Mouse (Mus musculus) thymus, adult 2 months (tissue): ENCODE data around the gene Dennd6a. TPM values are rescaled to one million over a fixed set of nuclear protein-coding genes. Genes with fewer than 3 reads are reported as not detected.
A peak's percentile ranks its signal among the peaks of the same experiment; 100 is the strongest.

Experiments used
- DNase-seq: peaks from one replicate; pipeline ENCODE4 v3.0.0; 2021
- H3K27ac ChIP-seq: fragments of 200-500 bp; 2 replicates; pipeline ENCODE4 v1.5.1; 2012; ENCODE audit warnings: low read length, control low read depth; ENCODE audit not compliant: control insufficient read depth, insufficient read depth
- H3K27me3 ChIP-seq: fragments of 200-500 bp; 2 replicates; pipeline ENCODE4 v1.6.1; 2012; ENCODE audit warnings: mild to moderate bottlenecking, low read length, moderate library complexity, mixed read lengths; ENCODE audit not compliant: control insufficient read depth, insufficient read depth
- H3K36me3 ChIP-seq: fragments of 200-500 bp; 2 replicates; pipeline ENCODE4 v1.6.1; 2012; ENCODE audit warnings: mild to moderate bottlenecking, low read length, moderate library complexity; ENCODE audit not compliant: control insufficient read depth, insufficient read depth
- H3K4me1 ChIP-seq: fragments of 200-500 bp; replicated peaks from 2 replicates; pipeline ENCODE4 v1.6.1; 2012; ENCODE audit warnings: low read length; ENCODE audit not compliant: control insufficient read depth, insufficient read depth
- H3K4me3 ChIP-seq: fragments of 200-500 bp; 2 replicates; pipeline ENCODE4 v1.5.1; 2012; ENCODE audit warnings: mild to moderate bottlenecking, low read length, control low read depth, moderate library complexity; ENCODE audit not compliant: control insufficient read depth, insufficient read depth
- CTCF ChIP-seq: fragments of 200-500 bp; IDR thresholded peaks from 2 replicates; pipeline ENCODE4 v1.5.1; 2012; ENCODE audit warnings: mild to moderate bottlenecking, control low read depth, low read length, moderate library complexity, borderline replicate concordance; ENCODE audit not compliant: control insufficient read depth, poor library complexity, insufficient read depth; ENCODE audit errors: extremely low read depth
- POLR2A ChIP-seq: fragments of 200-500 bp; IDR thresholded peaks from 2 replicates; pipeline ENCODE4 v1.6.1; 2012; ENCODE audit warnings: mild to moderate bottlenecking, low read length, control low read depth, moderate library complexity; ENCODE audit not compliant: control insufficient read depth, poor library complexity, insufficient read depth; ENCODE audit errors: extremely low read depth
- WGBS: fragments of 180-500 bp; shearing (Covaris S2); methylation state at CpG from one replicate; pipeline ENCODE4 v1.1.7; 2018; 5-methylcytosine and 5-hydroxymethylcytosine counted together
- polyA plus RNA-seq: library from polyadenylated mRNA; depleted of rRNA; stranded (reverse); fragments of >200 nt; gene quantifications from 2 replicates; pipeline ENCODE4 v1.2.3, GENCODE M21; 2012

Gene Dennd6a
- polyA plus RNA-seq, 1 experiment: 17.1 TPM

DNA sequence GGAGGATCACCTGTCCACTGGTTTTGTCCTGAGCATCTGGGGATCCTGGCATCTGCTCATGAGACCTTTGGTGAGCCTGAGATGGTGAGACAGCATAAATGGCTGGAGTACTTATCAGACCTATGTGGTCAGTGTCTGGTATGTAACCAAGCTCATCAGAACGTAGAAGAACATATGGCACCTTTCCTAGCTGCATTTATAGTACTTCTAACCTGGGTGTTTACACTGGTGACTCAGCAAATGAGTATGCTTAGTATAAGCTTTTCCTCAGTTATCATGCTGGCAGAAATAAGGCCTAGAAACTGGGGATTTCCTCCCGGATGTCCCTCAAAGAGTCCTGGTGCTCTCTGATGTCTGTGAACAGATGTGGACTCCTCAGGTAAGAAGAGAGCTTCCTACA, 11.4 kb upstream of the Dennd6a start:
- 94% methylated on average over 2 of the region's 2 CpGs for WGBS
- no peak for DNase-seq

DNA sequence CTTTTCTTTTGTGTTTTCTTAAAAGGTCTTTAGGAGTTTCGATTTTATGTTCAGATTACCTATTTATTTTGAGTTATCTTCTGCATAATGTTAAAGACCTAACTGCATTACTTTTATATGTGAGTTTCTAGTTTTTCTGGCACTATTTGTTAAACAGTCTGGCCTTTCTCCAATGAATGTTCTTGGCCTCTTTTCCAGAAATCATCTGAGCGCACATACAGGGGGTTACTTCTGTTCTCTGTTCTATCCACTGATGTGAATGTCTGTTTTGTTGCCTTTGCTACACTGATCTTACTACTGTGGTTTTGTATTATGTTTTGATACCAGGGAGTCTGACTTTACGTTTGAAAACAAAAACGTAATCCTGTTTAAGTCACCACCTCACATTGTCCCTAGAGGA, 3.8 kb upstream of the Dennd6a start:
- TF ChIP-seq CTCF: no peak
- TF ChIP-seq POLR2A: no peak
- Histone ChIP-seq H3K4me3 (no peak overlapping the region), H3K27ac (no peak overlapping the region), H3K27me3 (no peaks in the 10 kb centered on the region), H3K4me1 (peaks cover 5% of the 10 kb centered on the region), H3K36me3 (no peaks in the 10 kb centered on the region)
- WGBS: 96% methylated on average over 4 of the region's 4 CpGs
- DNase-seq: no peak

More for the DNA sequence above, 11.4 kb upstream of the Dennd6a start:
- H3K27me3 ChIP-seq: no peaks in the 10 kb centered on the region
- no peak overlapping the region for H3K27ac ChIP-seq
- no peaks in the 10 kb centered on the region for H3K4me1 ChIP-seq
- TF ChIP-seq CTCF (no peak), POLR2A (no peak)
- no peak overlapping the region for H3K4me3 ChIP-seq
- no peaks in the 10 kb centered on the region for H3K36me3 ChIP-seq

DNA sequence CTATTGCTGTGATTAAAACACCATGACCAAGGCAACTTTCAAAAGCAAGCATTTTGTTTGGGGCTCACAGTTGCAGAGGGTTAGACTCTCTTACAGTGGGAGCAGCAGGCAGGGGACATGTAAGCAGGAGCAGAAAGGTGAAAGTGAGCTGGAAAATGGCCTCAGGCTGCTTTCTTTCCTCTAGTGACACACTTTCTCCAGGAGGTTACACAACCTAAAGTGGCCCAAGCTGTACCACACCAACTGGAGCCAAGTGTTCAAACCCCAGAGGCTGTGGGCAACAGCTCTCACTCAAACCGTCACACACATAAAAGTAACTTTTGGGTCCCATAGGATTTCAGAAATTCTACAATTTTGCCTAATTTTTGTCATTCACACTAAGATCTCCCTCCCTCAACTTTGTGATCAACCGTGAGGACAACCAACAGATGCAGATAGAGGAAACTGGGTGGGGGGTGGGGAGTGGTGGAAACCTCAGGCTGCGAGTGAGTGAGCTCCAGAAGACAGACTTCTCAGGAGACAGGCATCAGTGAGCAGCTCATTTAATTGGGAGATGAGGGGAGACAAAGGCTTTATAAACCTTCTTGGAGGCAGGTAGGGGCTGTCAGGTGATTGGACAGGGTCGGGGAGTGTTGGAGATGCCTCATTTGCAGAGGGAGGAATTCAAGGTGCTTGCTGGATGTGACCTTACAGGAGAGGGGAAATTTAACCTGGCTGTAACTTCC, 1.5 kb upstream of the Dennd6a start:
- no peaks in the 10 kb centered on the region for H3K36me3 ChIP-seq
- 27% methylated on average over 4 of the region's 4 CpGs for WGBS
- no peaks in the 10 kb centered on the region for H3K27me3 ChIP-seq
- no peak overlapping the region for H3K4me3 ChIP-seq
- H3K27ac ChIP-seq: no peak overlapping the region
- H3K4me1 ChIP-seq: peaks cover 5% of the 10 kb centered on the region
- no peak for DNase-seq
- TF ChIP-seq CTCF (no peak), POLR2A (no peak)

DNA sequence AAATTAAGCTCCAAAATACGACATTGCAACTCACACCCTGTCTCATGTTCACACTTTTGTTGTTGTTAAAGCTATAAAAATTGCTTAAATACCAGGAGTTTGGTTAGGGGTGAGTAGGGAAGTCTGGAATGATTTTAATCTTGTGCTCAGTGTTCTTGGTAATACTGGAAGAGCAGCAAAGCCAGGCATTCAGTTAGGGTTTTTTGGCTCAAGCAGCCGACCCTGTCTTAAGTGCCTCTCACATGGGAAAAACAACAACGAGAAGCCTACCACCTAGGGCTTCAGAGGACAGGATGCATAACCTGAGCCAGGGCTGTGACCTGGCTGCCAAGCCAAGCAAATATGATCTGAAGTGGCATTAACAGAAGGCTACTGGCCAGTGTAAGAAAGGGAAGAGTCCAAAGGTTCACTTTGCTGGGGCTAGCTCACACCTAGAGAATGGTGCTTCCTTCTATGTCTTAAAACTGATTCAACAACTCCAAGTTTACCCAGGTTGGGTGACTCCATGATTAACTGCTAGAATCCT, 2.7 kb downstream of the Dennd6a start:
- no peak for DNase-seq
- Histone ChIP-seq H3K27ac (no peak overlapping the region), H3K27me3 (no peaks in the 10 kb centered on the region), H3K4me1 (peaks cover 7% of the 10 kb centered on the region), H3K4me3 (no peak overlapping the region), H3K36me3 (no peaks in the 10 kb centered on the region)
- 87% methylated on average over 3 of the region's 3 CpGs for WGBS
- no peak for TF ChIP-seq CTCF

DNA sequence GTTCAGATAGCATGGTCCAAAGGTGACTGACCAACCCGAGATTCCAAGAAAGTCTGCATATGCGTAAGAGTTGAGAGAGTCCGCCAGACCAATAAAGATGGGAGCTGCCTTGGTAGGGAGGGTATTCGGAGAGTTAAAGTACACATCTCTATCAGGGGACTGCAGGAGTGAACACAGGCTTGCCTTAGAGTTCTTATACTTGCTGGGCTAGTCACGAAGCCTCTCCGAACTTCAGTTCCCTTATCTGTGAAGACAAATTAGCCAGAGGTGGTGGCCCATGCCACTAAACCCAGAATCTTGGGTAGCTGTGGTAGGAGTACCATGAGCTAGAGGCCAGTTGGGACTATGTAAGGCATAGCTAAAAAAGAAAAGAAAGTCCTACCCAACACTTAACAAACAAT, 5.1 kb downstream of the Dennd6a start:
- 73% methylated on average over 6 of the region's 6 CpGs for WGBS
- no peak for DNase-seq
- H3K4me3 ChIP-seq: no peak overlapping the region
- H3K27me3 ChIP-seq: no peaks in the 10 kb centered on the region
- no peak overlapping the region for H3K27ac ChIP-seq
- TF ChIP-seq CTCF (no peak), POLR2A (no peak)
- H3K36me3 ChIP-seq: peaks cover 5% of the 10 kb centered on the region; the same call in 1 of the 2 replicates
- peaks cover 5% of the 10 kb centered on the region for H3K4me1 ChIP-seq

DNA sequence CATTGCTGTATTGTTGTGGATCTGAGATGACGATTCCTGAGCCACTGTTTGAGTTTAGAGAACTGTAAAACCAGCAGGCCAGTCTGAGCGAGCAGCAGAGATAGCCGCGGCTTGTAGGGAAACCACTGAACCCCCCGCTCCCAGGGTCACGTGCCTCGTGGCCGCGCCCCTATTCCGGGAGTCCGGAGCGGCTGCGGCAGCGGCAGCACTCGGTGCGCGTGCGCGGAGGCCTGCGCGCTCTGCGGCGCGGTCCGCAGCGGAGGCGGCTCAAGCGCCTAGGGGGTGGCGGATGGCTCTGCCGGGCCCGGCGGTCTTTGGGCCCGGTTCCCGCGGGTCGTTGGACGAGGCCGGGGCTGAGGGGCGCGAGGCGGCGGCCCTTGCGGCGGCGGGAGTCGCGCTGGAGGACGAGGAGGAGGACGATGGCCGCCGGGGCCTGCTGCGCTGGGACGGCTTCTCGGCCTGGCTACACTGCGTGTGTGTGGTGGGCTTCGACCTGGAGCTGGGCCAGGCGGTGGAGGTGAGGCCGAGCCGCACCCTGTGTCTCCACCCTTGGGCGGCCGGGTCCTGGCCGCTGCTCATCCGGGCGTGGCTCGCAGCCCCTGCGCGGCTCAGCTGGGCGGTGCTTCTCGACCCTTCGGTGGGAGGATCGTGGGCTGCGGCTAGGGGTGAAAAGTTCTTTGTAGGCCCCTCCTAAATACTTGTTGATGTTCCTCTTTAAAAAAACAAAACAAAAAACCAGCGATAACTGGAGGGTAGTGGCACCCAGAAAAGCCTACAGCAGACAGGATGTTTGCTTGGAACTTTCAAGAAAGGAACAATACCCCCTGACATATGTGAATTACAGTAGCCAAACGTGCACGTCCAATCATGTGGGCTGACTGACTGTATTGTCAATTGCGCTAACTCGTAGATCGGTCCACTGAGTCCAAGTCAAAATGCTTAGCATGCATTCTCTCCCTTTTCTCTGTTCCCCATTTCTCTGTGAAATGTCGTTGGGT, 6.0 kb downstream of the Dennd6a start:
- TF ChIP-seq CTCF (peak; percentile 34; the same call in 1 of the 2 replicates), POLR2A (peak; percentile 97)
- peak overlapping the region; percentile 98 for H3K4me3 ChIP-seq
- WGBS: under 1% methylated on average over 79 of the region's 79 CpGs
- peaks cover 5% of the 10 kb centered on the region for H3K4me1 ChIP-seq
- no peaks in the 10 kb centered on the region for H3K27me3 ChIP-seq
- peak; percentile 87 for DNase-seq
- H3K36me3 ChIP-seq: peaks cover 5% of the 10 kb centered on the region; the same call in 1 of the 2 replicates
- H3K27ac ChIP-seq: peak overlapping the region; percentile 44
